Mouse (Mus musculus): ENCODE data around the gene Tes3-ps. TPM values are rescaled to one million over a fixed set of nuclear protein-coding genes. Genes with fewer than 3 reads are reported as not detected.

Tes3-ps gene
- total RNA-seq, 2 experiments from 2014 or later = 0.77 to 3.0 TPM

- ATAC-seq (replicated peaks; ENCODE audit: low FRiP score, poor library complexity, severe bottlenecking) = no peak
These were observed 12.6 kb upstream of the Tes3-ps start for GRCm38 (mm10) chr13:49480551-49480950.

GRCm38 (mm10) chr13:49485388-49485787, 7.7 kb upstream of the Tes3-ps start:
- ATAC-seq (replicated peaks; ENCODE audit: low FRiP score, poor library complexity, severe bottlenecking) = no peak

GRCm38 (mm10) chr13:49504510-49504909, 11.4 kb downstream of the Tes3-ps start, which contains the start of gene Ecm2:
Gene Ecm2, plus strand, starts transcription at chr13:49504810.
- no peak for ATAC-seq (replicated peaks; ENCODE audit: low FRiP score, poor library complexity, severe bottlenecking)

- no peak for ATAC-seq (replicated peaks; ENCODE audit: low FRiP score, poor library complexity, severe bottlenecking)
These were observed 12.7 kb downstream of the Tes3-ps start for GRCm38 (mm10) chr13:49505776-49506175.

GRCm38 (mm10) chr13:49507176-49507575, 14.1 kb downstream of the Tes3-ps start:
- ATAC-seq (replicated peaks; ENCODE audit: low FRiP score, poor library complexity, severe bottlenecking) = no peak

GRCm38 (mm10) chr13:49518761-49519160, 25.6 kb downstream of the Tes3-ps start:
- no peak for ATAC-seq (replicated peaks; ENCODE audit: low FRiP score, poor library complexity, severe bottlenecking)

- no peak for ATAC-seq (replicated peaks; ENCODE audit: low FRiP score, poor library complexity, severe bottlenecking)
These were observed 33.1 kb downstream of the Tes3-ps start for GRCm38 (mm10) chr13:49526235-49526634.

- no peak for ATAC-seq (replicated peaks; ENCODE audit: low FRiP score, poor library complexity, severe bottlenecking)
These were observed 37.5 kb downstream of the Tes3-ps start for GRCm38 (mm10) chr13:49530636-49531035.

GRCm38 (mm10) chr13:49536946-49537345, 43.8 kb downstream of the Tes3-ps start:
- no peak for ATAC-seq (replicated peaks; ENCODE audit: low FRiP score, poor library complexity, severe bottlenecking)

- ATAC-seq (replicated peaks; ENCODE audit: low FRiP score, poor library complexity, severe bottlenecking) = no peak
These were observed 45.6 kb downstream of the Tes3-ps start for GRCm38 (mm10) chr13:49538693-49539092.

- ATAC-seq (replicated peaks; ENCODE audit: low FRiP score, poor library complexity, severe bottlenecking) = no peak
These were observed 51.2 kb downstream of the Tes3-ps start, which contains the start of gene Aspn for GRCm38 (mm10) chr13:49544279-49544678. Gene Aspn, plus strand, starts transcription at chr13:49544443.

GRCm38 (mm10) chr13:49545646-49546045, 52.5 kb downstream of the Tes3-ps start:
- no peak for ATAC-seq (replicated peaks; ENCODE audit: low FRiP score, poor library complexity, severe bottlenecking)

Other genes starting within 250 kb of the Tes3-ps start
- 1.5 and 2.5 TPM in 2 replicates for gene Susd3, start 244.6 kb upstream of the Tes3-ps start, total RNA-seq (2015; ENCODE audit: low replicate concordance)
- gene Susd3, start 244.6 kb upstream of the Tes3-ps start, total RNA-seq (2017; ENCODE audit: low replicate concordance) = 1.1 and 5.2 TPM in 2 replicates
- gene Fgd3, start 173.0 kb upstream of the Tes3-ps start, total RNA-seq (2015; ENCODE audit: low replicate concordance) = 3.1 and 3.3 TPM in 2 replicates
- gene Fgd3, start 173.0 kb upstream of the Tes3-ps start, total RNA-seq (2017; ENCODE audit: low replicate concordance) = 5.9 and 6.7 TPM in 2 replicates
- 4.4 and 6.3 TPM in 2 replicates for gene Bicd2, start 151.7 kb upstream of the Tes3-ps start, total RNA-seq (2015; ENCODE audit: low replicate concordance)
- gene Bicd2, start 151.7 kb upstream of the Tes3-ps start, total RNA-seq (2017; ENCODE audit: low replicate concordance) = 9.1 and 15.9 TPM in 2 replicates
- 1.5 and 1.9 TPM in 2 replicates for gene Ippk, start 72.1 kb upstream of the Tes3-ps start, total RNA-seq (2015; ENCODE audit: low replicate concordance)
- 1.5 and 5.7 TPM in 2 replicates for gene Ippk, start 72.1 kb upstream of the Tes3-ps start, total RNA-seq (2017; ENCODE audit: low replicate concordance)
- not detected in 2 replicates for gene Ecm2, start 11.5 kb downstream of the Tes3-ps start, total RNA-seq (2015; ENCODE audit: low replicate concordance)
- gene Ecm2, start 11.5 kb downstream of the Tes3-ps start, total RNA-seq (2017; ENCODE audit: low replicate concordance) = 0.09 and 0.70 TPM in 2 replicates
- gene Aspn, start 51.1 kb downstream of the Tes3-ps start, total RNA-seq (2015; ENCODE audit: low replicate concordance) = not detected in 2 replicates
- gene Aspn, start 51.1 kb downstream of the Tes3-ps start, total RNA-seq (2017; ENCODE audit: low replicate concordance) = not detected in 2 replicates
- gene Omd, start 89.1 kb downstream of the Tes3-ps start, total RNA-seq (2015; ENCODE audit: low replicate concordance) = 1.5 TPM in 1 of 2 replicates, not detected in the other
- 1.4 TPM in 1 of 2 replicates, not detected in the other for gene Omd, start 89.1 kb downstream of the Tes3-ps start, total RNA-seq (2017; ENCODE audit: low replicate concordance)
- gene Ogn, start 114.7 kb downstream of the Tes3-ps start, total RNA-seq (2015; ENCODE audit: low replicate concordance) = 5.8 TPM in 1 of 2 replicates, not detected in the other
- gene Ogn, start 114.7 kb downstream of the Tes3-ps start, total RNA-seq (2017; ENCODE audit: low replicate concordance) = 1.3 TPM in 1 of 2 replicates, not detected in the other
- gene Cenpp, start 159.5 kb downstream of the Tes3-ps start, total RNA-seq (2015; ENCODE audit: low replicate concordance) = 16.9 and 23.0 TPM in 2 replicates
- gene Cenpp, start 159.5 kb downstream of the Tes3-ps start, total RNA-seq (2017; ENCODE audit: low replicate concordance) = 11.2 and 26.8 TPM in 2 replicates
- gene Nol8, start 159.8 kb downstream of the Tes3-ps start, total RNA-seq (2015; ENCODE audit: low replicate concordance) = 10.0 and 13.1 TPM in 2 replicates
- 6.0 and 6.5 TPM in 2 replicates for gene Nol8, start 159.8 kb downstream of the Tes3-ps start, total RNA-seq (2017; ENCODE audit: low replicate concordance)
- gene Iars, start 188.8 kb downstream of the Tes3-ps start, total RNA-seq (2015; ENCODE audit: low replicate concordance) = 25.7 and 28.6 TPM in 2 replicates
- gene Iars, start 188.8 kb downstream of the Tes3-ps start, total RNA-seq (2017; ENCODE audit: low replicate concordance) = 34.0 and 35.7 TPM in 2 replicates